Mouse (Mus musculus) forebrain, embryonic 11.5 days (tissue): ENCODE results near the gene Fkbpl. TPM values are rescaled to one million over a fixed set of nuclear protein-coding genes. Genes with fewer than 3 reads are reported as not detected.

Source experiments
- ATAC-seq: fragments of 200-750 bp; cut with Nextera tagmentation; replicated peaks from 2 replicates; pipeline ENCODE4 v1.8.0; 2017; ENCODE audit warnings: moderate TSS enrichment; ENCODE audit not compliant: low FRiP score
- DNase-seq: peaks from one replicate; pipeline ENCODE4 v3.0.0-alpha.2; 2017; ENCODE audit warnings: low spot score
- H3K27ac ChIP-seq: fragments of 300-500 bp; sonication (generic); 2 replicates; pipeline ENCODE4 v1.5.1; 2014; ENCODE audit warnings: low read depth, low read length
- H3K27me3 ChIP-seq: fragments of 300-500 bp; sonication (generic); 2 replicates; pipeline ENCODE4 v1.6.1; 2014; ENCODE audit warnings: mild to moderate bottlenecking, low read length, mixed read lengths; ENCODE audit not compliant: control insufficient read depth, insufficient read depth
- H3K36me3 ChIP-seq: fragments of 300-500 bp; sonication (generic); 2 replicates; pipeline ENCODE4 v1.6.1; 2014; ENCODE audit warnings: mild to moderate bottlenecking, low read length, moderate library complexity, mixed read lengths; ENCODE audit not compliant: control insufficient read depth, insufficient read depth
- H3K4me1 ChIP-seq: fragments of 300-500 bp; sonication (generic); replicated peaks from 2 replicates; pipeline ENCODE4 v1.6.1; 2014; ENCODE audit warnings: low read length, mixed read lengths; ENCODE audit not compliant: control insufficient read depth, insufficient read depth
- H3K4me2 ChIP-seq: fragments of 300-500 bp; sonication (generic); 2 replicates; pipeline ENCODE4 v1.6.1; 2014; ENCODE audit warnings: low read depth, mild to moderate bottlenecking, low read length, moderate library complexity, mixed read lengths; ENCODE audit not compliant: severe bottlenecking
- H3K4me3 ChIP-seq: fragments of 300-500 bp; sonication (generic); 2 replicates; pipeline ENCODE4 v1.5.1; 2014; ENCODE audit warnings: low read depth, low read length
- H3K9ac ChIP-seq: fragments of 300-500 bp; sonication (generic); 2 replicates; pipeline ENCODE4 v1.6.1; 2014; ENCODE audit warnings: low read length
- H3K9me3 ChIP-seq: fragments of 300-500 bp; sonication (generic); 2 replicates; pipeline ENCODE4 v1.6.1; 2016; ENCODE audit warnings: low read length, mixed read lengths; ENCODE audit not compliant: control insufficient read depth
- WGBS: fragments of 180-500 bp; shearing (Covaris S2); extraction: QIAGEN DNeasy Blood & Tissue Kit; methylation state at CpG from one replicate; pipeline ENCODE4 v1.1.7; 2014; 5-methylcytosine and 5-hydroxymethylcytosine counted together
- polyA plus RNA-seq: library from polyadenylated mRNA; unstranded; fragments of >200 nt; fragmentation: Nextera tagmentation; extraction: Ambion mirVana; gene quantifications from 2 replicates; pipeline ENCODE4 v1.2.1, GENCODE M21; 2014

The Fkbpl gene
- polyA plus RNA-seq, 1 experiment from 2014 or later = 14.5 TPM

DNA sequence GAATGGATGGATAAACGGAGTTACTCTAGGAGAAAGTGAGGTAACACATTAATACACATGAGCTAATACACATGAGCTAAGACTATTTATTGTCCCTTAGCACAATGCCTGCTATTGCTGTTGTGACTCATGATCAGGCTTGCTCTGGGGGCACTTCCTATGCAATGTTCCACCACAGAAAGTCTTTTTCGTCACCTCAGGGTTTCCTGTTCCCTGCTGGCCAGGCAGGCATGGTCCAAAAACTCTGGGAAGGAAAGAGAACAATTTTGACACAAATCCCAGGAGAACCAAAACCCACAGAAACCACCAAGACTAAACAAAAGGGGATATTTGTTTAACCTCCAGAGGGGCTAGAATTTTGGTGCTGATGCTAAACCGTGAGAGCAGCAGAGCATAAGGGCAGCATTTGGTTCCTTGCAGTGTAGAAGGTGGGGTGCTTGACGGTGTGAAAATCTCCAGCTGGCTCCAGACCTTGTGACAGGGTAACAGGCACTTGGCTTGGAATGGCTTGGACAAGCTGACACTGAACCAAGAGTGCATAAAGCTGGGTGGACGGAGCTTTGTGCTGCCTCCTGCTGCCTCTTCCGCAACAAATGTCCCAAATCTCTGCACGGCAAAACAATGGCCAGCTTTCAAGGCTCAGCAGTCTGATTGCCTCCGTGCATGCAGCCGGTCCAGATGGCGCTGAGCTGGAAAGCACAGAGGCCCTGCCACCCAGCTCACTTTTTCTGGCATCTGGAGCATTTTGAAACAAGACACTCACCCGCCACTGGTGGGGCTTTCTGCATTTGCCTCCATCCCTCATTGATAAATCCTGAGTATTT is 3.6 kb upstream of the Fkbpl start:
- no peak overlapping the region for H3K4me3 ChIP-seq
- H3K27me3 ChIP-seq = no peaks in the 10 kb centered on the region
- H3K9me3 ChIP-seq = no peaks in the 10 kb centered on the region
- WGBS = 14% methylated on average over 11 of the region's 11 CpGs
- H3K4me1 ChIP-seq = peaks cover 10% of the 10 kb centered on the region
- H3K27ac ChIP-seq = peak overlapping the region; percentile 48
- H3K4me2 ChIP-seq = no peak overlapping the region
- no peak for DNase-seq
- H3K36me3 ChIP-seq = no peaks in the 10 kb centered on the region
- 0 out of 2 replicates have a peak, but pooled peaks have one; percentile 10 for ATAC-seq
- H3K9ac ChIP-seq = peak overlapping the region; percentile 45

DNA sequence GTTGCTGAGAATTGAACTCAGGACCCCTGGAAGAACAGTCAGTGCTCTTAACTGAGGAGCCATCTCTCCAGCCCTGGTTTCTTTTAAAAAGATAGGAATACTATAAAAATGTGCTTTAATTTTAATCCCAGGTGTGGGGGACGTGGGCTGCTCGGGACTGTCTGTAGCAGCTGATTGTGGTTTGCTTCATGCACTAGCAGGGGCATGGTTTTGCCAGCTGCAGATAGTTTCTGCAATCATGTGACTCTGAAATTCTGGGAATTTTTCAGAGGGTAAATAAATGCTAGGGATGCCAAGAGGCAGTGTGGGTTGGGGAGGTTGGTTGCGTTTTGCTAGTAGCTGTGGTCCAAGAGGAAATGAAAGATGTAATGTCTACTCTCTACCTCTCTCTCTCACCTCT is 2.6 kb upstream of the Fkbpl start:
- WGBS = 89% methylated on average over 3 of the region's 3 CpGs
- no peak overlapping the region for H3K27ac ChIP-seq
- no peaks in the 10 kb centered on the region for H3K9me3 ChIP-seq
- peaks cover 10% of the 10 kb centered on the region for H3K4me1 ChIP-seq
- no peaks in the 10 kb centered on the region for H3K36me3 ChIP-seq
- no peaks in the 10 kb centered on the region for H3K27me3 ChIP-seq
- ATAC-seq (no peak), DNase-seq (no peak)
- H3K9ac ChIP-seq = no peak overlapping the region
- no peak overlapping the region for H3K4me3 ChIP-seq
- H3K4me2 ChIP-seq = no peak overlapping the region

DNA sequence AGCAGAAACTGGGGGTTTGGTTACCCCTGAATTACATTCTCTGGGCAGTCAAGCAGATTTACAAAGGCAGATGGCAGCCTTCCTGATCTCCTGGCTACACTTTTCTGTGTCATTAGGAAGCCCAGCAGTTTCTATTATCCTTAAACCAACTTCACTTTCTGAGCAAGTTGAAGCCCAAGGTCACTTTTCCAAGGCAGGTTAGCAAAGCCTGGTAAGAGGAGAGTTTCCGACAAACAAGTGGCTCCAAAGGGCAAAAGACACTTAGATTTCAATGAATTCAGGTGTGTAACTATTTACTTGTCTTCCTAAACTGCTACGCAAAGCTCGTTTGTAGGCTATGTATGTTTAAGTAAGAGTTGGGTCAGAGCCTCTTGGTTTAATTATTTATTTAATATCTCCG is 1.2 kb upstream of the Fkbpl start:
- Histone ChIP-seq H3K36me3 (no peaks in the 10 kb centered on the region), H3K27me3 (no peaks in the 10 kb centered on the region), H3K9ac (no peak overlapping the region), H3K4me2 (no peak overlapping the region), H3K4me1 (peaks cover 18% of the 10 kb centered on the region), H3K27ac (no peak overlapping the region), H3K9me3 (no peaks in the 10 kb centered on the region), H3K4me3 (no peak overlapping the region)
- 91% methylated on average over 4 of the region's 4 CpGs for WGBS
- ATAC-seq (no peak), DNase-seq (no peak)

DNA sequence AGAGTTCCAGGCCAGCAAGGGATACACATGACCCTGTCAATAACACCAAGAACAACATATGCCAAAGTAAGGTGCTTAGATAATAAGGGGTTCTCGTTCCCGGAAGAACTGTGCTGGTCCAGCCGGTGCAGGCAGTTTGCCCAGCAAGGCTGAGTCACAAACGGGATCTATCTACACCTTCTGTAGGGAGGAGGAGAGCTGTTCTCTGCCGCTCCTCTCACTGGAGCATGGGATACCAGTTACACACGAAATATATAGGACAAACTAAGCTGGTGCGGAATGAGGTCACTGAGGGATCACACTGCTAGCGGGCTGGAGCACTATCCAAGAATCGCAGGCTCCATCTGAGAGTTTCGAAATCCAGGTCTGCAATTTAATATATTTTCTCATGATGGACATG is 620 bp upstream of the Fkbpl start:
- ATAC-seq (no peak), DNase-seq (no peak)
- Histone ChIP-seq H3K9me3 (no peaks in the 10 kb centered on the region), H3K27me3 (no peaks in the 10 kb centered on the region), H3K4me2 (no peak overlapping the region), H3K36me3 (no peaks in the 10 kb centered on the region), H3K4me1 (peaks cover 18% of the 10 kb centered on the region), H3K9ac (no peak overlapping the region), H3K4me3 (no peak overlapping the region), H3K27ac (no peak overlapping the region)
- WGBS = 86% methylated on average over 10 of the region's 10 CpGs

DNA sequence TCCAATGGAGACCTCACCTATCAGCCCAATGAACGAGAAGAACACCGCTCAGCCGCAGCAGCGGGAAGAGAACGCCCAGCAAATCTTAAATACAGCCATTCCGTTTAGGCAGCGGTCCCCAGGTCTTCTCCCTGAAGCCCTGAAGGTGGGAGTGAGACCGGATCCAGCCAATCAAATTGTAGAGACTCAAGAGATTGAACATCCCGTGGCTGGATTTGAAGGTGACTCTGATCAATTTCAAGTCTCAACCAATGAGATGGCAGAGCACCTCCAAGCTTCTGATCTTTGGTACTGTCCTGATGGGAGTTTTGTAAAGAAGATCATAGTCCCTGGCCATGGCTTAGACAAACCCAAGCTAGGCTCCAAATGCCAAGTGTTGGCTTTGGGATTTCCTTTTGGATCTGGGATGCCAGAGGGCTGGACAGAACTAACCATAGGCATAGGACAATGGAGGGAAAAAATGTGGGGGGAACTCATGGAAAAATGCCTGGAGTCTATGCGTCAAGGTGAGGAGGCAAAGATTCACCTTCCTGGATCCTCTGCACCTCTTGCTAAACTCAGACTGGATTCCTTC is 779 bp downstream of the Fkbpl start:
- Histone ChIP-seq H3K4me2 (peak overlapping the region; percentile 59), H3K9me3 (no peaks in the 10 kb centered on the region), H3K27me3 (no peaks in the 10 kb centered on the region), H3K4me3 (peak overlapping the region; percentile 51), H3K36me3 (peaks cover under 1% of the 10 kb centered on the region; the same call in 1 of the 2 replicates), H3K4me1 (peaks cover 18% of the 10 kb centered on the region), H3K27ac (no peak overlapping the region), H3K9ac (peak overlapping the region; percentile 56; the same call in 1 of the 2 replicates)
- WGBS = 39% methylated on average over 10 of the region's 10 CpGs
- no peak for ATAC-seq
- no peak for DNase-seq

DNA sequence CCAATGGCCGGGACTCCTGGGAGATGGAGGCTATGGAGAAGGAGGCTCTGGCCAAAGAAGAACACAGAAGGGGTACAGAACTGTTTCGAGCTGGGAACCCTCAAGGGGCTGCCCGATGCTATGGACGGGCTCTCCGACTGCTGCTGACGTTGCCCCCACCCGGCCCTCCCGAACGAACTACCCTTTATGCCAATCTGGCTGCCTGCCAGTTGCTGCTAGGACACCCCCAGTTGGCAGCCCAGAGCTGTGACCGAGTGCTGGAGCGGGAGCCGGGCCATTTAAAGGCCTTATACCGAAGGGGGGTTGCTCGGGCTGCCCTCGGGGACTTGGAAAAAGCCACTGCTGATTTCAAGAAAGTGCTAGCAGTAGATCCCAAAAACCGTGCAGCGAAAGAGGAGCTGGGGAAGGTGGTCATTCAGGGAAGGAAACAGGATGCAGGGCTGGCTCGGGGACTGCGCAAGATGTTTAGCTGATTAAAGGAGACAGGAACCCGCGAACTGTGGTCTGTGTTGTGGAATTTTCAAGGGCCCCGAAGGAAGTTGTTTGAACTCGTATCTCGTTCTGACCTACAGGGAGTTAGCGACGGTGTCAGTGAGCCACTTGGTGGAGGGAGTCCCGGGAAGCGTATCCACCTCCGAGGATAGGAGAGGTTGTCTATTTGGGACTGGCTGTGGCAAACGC is 1.4 kb downstream of the Fkbpl start:
- Histone ChIP-seq H3K36me3 (peaks cover 4% of the 10 kb centered on the region; the same call in 1 of the 2 replicates), H3K9me3 (no peaks in the 10 kb centered on the region), H3K4me2 (no peak overlapping the region), H3K4me3 (no peak overlapping the region), H3K9ac (no peak overlapping the region), H3K27ac (no peak overlapping the region), H3K4me1 (peaks cover 17% of the 10 kb centered on the region), H3K27me3 (no peaks in the 10 kb centered on the region)
- WGBS = 91% methylated on average over 30 of the region's 30 CpGs
- ATAC-seq (no peak), DNase-seq (no peak)

DNA sequence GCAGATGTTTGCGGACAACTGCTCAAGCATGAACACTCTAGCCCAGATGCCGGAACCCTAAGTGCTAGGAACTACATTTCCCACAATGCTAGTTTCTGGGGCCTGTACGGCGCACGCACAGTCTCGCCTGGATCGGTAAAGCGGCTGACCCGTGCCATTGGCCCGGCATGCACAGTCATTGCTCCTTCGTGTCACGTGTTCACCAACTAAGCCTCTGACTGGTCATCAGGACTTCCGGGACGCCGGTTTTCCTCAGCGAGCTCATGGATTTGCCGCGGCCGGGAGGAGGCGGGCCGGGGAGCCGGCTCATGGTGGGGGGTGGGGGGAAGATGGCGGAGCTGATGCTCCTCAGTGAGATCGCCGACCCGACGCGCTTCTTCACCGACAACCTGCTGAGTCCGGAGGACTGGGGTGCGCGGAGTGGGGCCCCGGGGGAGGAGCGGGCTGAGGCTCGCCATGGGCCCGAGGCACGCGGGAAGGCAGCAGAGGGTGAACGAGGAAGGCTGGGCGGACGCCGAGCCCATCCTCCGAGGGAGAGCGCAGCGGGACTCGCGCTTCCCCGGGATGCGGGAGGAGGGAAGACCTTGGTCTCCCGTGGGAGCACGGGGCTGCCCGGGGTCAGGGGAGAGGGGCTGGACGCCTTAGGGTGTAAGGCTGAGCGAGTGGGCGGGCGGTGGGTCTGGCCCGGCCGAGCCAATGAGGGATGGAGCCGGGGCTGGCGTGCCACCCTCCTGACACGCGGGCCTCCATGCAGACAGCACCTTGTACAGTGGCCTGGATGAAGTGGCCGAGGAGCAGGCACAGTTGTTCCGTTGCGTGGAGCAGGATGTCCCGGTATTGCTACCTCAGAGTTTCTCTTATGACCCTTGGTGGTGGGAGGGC is 2.6 kb downstream of the Fkbpl start, which contains the start of gene Atf6b:
Gene Atf6b, plus strand, starts transcription at position 241 of the 882 bp plus-strand sequence.
- Histone ChIP-seq H3K9me3 (no peaks in the 10 kb centered on the region), H3K27me3 (no peaks in the 10 kb centered on the region), H3K4me1 (peaks cover 11% of the 10 kb centered on the region), H3K36me3 (peaks cover 4% of the 10 kb centered on the region; the same call in 1 of the 2 replicates), H3K4me2 (peak within 1 kb of the TSS; percentile 87), H3K27ac (no peak within 1 kb of the TSS; the same call in 1 of the 2 replicates), H3K9ac (peak within 1 kb of the TSS; percentile 82), H3K4me3 (peak within 1 kb of the TSS; percentile 73)
- WGBS = 1% methylated on average over 65 of the region's 66 CpGs
- DNase-seq (peak; percentile 96), ATAC-seq (peak; percentile 96)
